Mouse (Mus musculus) thymus, postnatal 0 days (tissue): Measurements from ENCODE around the gene Hdac1. TPM values are rescaled to one million over a fixed set of nuclear protein-coding genes. Genes with fewer than 3 reads are reported as not detected.

Experiments used
- DNase-seq: peaks from one replicate; pipeline ENCODE4 v3.0.0-alpha.2; 2015; ENCODE audit warnings: low spot score
- polyA plus RNA-seq: library from polyadenylated mRNA; unstranded; fragments of >200 nt; fragmentation: Nextera tagmentation; extraction: Ambion mirVana; gene quantifications from 2 replicates; pipeline ENCODE4 v1.2.1, GENCODE M21; 2015

The Hdac1 gene
- polyA plus RNA-seq: 310 and 317 TPM in 2 replicates

DNA sequence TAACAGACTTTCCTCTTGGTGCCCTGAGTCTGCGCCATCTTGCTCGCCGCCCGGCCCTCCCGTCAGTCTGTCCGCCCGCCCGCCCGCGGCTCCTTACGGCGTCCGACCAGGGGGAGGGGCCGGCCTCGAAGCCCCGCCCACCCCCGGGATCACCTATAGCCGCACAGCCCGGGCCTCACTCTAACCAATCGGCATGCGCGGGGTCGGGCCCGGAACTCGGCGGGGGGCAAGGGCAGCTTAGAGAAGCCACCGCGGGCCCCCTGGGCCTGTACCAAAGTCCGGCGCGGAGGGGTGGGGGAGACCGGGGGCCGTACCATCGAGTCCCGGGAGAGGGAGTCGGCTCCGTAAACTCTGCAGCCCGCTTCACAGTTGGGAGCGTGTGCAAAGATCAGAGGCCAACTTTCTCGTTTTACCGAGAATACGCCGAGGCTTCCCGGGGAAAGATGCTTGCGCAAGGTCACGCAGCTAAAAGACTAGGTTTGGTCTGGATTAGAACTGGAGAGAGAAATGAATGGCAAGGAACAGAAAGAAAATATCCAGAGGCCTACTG, at the start of gene Hdac1:
Gene Hdac1 (minus strand): TSS at position 122 of the 550 bp plus-strand sequence.
- DNase-seq: peak; percentile 97

DNA sequence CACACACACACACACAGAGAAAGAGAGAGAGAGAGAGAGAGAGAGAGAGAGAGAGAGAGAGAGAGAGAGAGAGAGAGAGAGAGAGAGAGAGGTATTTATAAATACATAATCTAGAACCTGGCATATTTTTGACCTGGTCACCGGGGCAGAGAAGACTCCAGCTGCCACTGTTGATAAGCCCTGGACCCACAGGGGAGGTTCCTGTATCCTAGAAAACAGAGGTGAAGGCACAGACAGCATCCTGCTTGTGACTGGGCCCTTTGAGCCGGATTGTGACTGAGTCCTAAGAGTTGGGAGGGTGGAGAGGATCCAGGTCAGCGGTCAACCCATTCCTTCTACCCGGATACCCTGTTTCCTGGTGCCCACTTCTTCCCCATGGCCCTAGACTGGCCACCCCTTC, 46.4 kb upstream of the Hdac1 start:
- DNase-seq: no peak

DNA sequence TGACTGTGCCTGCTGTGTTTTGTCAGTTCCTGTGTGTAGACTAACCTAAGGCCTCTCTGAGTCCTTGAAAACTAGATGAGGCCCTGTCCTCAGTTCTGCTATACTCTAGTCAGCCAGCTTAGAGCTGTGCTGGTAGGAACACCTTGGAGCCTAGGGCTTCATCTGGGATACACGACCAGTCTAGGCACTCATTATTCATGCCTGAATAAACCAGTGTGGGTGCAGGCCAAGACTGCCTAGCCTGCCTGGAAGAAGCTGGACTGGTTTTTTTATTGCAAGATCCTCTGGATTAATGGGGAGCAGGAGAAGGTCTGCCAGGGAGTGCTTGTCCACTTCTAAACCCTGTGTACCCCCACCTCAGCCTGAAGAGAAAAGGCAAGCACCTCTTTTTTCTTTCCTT, 44.4 kb upstream of the Hdac1 start:
- DNase-seq: no peak

DNA sequence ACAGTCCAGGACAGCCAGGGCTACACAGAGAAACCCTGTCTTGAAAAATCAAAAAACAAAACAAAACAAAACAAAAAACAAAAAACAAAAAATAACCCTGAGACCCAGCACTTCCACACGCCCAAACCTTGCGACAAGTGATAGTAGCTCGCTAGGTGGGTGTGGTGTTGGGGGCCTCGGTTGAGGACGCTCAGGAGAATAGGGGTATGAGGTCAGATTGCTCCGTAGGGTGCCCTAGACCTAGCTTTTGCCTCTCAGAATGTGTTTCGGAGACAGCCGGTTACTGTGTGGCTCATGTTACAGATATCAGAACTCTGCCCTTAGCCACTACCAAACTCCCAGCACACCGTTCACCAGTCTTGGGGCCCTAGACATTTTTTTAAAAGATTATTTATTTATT, 43.3 kb upstream of the Hdac1 start:
- DNase-seq: no peak

DNA sequence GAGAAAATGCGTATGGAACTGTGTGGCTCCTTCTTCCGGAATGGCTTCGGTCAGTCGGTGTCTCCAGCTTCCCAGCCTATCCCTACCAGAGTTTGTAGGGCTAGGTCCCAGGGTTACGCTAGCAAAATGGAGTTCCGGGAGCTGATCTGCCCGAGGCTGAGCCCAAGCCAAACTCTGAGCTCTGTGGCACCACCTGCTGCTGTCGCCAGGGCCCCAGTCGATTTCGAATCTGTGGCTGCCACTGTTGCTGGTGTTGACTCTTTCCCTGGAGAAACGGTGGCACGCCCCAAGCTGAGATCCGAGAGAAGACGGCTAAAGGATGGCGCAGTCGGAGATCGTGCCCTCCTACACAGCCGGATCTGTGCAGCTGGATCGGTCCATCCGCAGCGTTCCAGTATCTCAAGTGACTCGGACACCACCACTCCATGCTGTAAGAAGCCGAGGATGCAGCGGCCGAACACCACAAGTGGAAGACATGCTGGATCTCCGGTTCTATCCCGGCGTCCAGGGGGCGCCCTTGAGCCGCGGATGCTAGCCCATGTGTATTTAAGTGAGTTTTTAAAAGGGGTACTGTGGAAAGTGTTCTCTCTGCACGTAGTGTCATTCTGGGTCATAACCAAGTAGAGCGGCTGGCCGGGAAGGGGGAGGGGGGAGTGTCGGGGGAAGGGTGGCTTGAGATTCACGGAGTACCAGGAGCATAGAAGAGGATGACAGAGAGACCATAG, 42.5 kb upstream of the Hdac1 start:
- peak; percentile 91 for DNase-seq

DNA sequence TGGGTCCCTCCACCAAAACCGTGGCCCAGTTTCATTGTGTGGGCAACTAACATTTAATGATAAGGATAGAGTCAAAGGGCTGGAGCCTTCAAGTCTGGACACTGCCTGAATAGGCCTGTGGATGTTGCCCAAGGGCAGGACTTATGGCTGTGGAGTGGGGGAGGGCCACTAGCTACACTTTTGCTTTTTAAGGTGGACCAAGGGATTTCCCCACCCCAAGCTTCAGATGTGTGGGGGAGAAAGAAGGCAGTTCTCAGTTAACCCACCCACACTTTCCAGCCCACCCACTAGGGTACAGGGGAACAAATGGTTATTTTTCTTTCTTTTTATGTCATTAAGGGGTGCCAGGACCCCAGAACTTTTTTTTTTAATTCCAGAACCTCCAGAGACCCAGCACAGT, 41.9 kb upstream of the Hdac1 start:
- no peak for DNase-seq

DNA sequence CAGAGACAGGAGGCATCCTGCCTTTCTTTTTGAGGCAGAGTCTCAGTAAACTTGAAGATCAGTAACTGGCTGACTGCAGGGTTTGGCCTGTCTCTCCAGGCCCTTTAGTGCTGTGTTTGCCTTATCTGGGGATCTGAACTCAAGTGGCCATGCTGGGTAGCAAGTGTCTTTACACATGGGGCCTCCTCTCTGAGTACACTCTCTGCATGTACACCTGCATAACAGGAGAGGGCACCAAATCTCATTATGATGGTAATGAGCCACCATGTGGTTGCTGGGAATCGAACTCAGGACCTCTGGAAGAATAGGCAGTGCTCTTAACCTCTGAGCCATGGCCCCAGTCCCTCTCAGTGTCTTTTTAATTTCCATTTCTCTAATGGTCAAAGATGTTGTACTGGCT, 39.7 kb upstream of the Hdac1 start:
- DNase-seq: peak; percentile 22

DNA sequence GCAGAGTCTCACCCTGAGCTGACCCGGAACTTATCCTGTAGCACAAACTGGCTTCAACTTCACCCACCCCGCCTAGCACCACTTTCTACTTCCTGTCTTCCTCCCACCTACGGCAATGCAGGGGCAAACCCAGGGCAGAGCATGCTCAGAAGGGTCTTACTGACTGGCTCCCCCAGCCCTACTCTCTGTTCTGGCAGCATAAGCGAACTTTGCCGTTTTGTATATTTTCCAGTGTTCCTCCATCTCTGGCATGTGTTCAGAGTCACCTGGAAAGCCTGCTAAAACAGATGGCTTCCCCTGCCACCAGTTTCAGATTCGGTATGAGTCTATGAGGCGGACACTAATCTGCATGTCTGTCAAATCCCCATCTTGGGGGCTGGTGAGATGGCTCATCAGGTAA, 37.8 kb upstream of the Hdac1 start:
- peak; percentile 64 for DNase-seq

DNA sequence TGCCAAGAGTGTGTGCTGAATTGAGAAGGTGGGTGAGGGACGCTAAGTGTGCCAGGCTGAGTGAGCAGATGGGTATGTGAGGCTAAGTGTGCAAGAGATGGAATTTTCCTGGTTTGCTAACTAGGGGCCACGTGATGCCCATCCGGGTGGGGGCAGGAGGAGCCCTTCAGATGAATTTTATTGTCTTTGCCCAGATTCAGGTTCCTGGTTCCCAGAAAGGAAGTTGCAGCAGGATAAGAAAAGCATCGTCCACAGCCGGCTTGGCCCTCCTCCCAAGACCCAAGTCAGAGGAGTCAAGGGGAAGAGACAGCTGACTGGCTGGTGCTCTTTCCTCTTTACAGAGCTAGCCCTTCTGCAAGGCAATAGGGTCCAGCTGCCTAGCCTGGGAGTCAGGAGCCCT, 36.0 kb upstream of the Hdac1 start, which contains the start of gene Fam167b:
Gene Fam167b (minus strand): TSS at position 84 of the 400 bp plus-strand sequence.
- DNase-seq: no peak

DNA sequence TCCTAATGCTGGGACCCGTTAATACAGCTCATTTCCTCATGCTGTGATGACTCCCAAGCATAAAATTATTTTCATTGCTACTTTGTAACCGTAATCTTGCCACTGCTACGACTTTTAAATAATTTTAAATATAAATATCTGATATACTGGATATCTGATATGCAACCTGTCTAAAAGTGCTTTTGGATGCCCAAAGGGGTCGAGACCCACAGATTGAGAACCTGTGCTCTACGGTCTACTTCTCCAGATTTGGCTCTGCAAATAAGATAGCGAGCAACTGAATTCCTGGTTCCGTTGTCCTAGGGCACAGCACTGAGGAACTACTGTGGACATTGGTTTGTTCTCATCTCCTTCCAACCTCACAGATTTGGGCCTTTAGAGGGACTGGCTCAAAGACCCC, 35.2 kb upstream of the Hdac1 start:
- no peak for DNase-seq

DNA sequence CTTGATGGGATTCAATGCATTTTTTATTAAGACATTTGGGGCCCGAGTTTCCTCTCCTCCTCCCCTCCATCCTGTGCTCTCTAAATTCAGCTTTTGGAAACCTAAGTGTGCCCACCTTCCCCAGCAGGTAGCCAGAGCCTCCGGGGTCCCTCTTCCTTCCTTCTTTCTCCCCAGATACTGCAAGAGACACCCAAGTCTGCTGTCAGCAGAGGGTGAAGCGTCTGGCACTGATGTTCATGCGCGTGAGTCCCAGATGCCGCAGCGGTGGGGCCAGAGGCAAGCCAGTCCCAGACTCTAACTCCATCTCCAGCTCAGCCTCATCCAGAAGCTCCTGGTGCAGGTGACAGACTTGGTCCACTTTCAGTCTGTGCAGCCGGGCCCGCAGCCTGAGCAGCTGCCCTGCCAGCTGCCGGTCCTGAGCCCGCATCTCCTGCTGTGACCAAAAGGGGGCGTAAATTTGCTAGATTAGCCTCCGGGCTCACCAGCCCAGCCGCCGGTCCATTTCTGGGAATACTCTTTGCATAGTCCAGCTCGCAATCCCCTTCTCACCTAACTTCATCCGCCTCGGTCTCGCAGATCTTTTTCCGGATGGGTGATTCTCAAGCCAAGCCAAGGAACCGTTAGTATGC, 34.5 kb upstream of the Hdac1 start:
- peak; percentile 67 for DNase-seq

DNA sequence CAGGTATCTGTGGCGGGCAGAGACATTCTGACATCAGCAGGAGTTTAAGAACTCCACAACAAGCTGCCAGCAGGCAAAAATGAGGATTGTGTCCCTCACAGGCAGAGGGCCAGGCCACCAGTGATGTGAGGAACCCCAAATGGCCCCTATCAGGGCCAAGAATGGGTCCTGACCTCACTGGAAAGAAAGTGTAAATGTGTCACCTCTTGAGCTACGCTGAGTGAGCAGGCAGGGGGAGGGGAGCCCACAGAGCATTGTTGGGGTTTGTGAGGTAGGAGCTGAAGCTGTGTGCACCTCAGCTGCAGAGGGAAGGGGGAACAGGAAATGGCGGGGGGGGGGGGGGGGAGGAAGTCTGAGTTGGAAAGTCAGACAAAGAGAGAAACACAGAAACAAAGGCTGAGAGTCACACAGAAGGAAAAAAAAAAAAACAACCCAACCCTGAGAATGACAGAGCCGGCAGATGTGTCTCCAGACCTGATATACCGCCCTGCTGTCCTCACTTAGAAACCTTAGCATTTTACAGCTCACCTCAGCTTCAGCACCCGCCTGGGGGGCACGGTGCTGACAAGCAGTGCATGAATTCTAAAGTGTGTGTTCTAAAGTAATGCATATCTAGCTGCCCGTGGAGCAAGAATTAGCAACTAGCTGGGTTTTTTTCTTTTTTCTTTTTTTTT, 32.8 kb upstream of the Hdac1 start:
- peak; percentile 95 for DNase-seq

DNA sequence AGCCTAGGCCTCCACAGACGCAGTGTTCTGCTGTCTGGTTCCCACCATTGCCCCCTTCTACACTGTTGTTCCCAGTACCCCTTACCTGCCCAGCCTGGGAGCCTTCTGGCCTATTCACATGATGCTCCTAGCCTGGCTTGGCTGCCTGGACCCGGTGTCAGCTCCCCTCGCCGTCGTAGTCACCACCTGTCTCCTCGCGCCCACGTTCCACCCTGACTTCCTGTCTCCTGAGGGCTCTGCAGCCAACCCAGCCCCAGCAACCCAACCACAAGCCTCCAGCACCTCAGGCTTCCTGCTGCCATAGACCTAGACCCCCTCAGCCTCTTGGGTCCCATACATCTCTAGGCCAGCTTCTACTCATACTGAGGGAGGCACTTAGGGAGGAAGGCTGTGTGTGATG, 30.9 kb upstream of the Hdac1 start, which contains the start of gene Lck:
Gene Lck (minus strand): TSS at position 212 of the 400 bp plus-strand sequence.
- peak; percentile 90 for DNase-seq

DNA sequence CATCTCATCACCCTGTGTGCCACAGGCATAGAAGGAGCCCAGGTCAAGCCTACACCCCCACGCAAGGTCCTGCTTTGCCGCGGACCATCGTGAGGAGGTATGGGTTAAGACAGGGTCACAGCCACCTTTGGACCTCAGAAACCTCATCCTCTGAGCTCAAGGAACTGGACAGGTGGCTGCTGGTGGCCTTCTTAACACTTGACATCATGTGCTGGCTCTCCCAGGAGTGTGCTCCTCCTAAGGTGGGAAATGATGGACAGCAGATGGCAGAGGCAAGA, 30.5 kb upstream of the Hdac1 start:
- DNase-seq: no peak

DNA sequence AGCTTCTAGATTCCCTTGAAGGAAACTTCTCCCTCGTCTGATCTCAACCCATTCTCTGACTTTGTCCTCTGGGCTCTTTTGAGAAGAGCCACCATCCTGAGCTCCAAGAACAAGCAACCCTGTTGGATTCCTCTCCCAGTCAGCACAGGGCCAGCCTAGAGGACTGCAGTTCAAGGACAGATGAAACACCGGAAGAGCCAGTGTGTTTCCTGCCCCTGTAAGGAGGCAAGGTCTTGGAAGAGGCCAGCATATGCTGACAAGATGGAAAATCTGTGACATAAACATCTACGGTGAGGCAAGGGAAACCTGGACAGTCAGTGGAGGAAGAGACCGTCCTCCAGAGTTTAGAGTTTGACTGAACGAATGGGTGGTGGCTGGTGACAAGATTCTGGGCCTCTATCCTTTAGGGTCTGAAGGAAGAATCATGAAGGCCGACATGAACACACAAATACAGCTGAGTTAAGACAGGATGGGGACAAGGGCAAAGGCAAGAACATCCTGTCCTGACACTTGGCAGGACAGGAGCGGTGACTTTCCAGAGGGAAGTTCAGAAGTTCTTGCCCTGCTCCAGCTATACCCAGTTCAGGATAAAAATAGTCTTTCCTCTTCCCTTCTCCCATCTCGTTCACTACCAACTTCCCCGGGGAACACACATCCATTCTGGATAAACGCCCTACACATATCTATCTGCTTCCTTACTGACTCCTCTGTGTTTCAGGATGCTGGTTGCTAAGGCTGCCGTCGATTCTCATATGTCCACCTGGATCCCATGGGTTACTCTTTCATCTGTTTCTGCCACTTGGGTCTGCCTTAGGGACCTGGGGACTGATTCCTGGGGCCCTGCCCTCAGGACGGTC, 30.0 kb upstream of the Hdac1 start:
- no peak for DNase-seq

DNA sequence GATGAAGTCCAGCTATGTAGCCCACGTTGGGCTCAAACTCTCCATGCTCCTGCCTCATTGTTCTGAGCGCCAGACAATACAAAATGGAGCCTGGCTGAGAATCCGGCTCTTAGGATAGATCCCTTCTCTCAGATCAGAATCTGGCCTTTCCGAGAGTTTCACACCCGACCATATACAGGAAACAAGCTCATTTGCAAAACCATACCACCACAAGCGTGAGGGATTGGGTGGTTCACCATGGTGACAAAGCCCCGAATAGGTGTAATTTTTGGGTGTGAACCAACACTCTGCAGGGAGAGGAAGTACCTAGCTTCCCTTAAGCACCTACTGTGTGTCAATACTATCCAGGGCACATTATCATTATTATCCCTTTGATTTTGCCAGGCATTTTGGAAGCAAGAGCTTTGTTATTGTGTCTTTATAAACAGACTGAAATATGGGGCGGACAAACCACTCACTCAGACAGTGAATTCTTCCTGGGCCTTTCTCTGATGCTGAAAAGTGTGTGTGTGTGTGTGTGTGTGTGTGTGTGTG, 29.1 kb upstream of the Hdac1 start:
- peak; percentile 33 for DNase-seq

DNA sequence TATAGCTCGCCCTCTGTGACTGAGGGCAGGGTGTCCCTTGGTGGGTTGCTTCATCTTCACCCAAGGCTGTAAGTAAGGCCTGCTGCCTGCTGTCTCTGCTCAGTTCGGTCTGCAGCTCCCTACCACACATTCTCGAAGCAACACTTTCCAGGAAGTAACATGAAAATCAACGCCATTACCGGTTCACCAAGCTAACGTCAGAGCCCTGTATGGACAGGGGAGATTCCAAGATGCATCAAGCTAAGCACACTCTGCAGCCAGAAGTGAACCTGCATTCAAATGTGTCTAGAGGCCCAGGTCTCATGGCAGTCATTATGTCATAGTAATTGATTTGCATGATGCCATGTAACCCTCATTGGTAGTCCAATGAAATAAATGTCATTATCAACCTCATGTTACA, 27.5 kb upstream of the Hdac1 start:
- DNase-seq: no peak

DNA sequence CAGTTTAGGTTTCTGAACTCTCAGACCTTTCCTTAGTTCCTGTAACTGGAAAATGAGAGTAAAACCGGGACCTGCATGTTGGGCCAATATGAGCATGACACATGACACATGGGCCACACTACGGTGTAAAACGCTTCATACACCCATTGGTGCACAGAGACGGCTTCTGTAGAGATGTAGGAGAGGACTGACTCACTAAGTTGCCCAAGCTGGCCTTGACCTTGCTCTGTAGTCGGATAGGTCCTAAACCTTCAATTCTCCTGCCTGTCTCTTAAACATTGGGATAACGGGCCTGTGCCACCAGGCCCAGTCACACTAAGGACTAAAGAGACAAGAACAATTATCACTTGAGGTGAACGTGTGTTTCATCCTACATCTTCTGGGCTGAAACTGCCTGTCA, 25.9 kb upstream of the Hdac1 start:
- DNase-seq: no peak

DNA sequence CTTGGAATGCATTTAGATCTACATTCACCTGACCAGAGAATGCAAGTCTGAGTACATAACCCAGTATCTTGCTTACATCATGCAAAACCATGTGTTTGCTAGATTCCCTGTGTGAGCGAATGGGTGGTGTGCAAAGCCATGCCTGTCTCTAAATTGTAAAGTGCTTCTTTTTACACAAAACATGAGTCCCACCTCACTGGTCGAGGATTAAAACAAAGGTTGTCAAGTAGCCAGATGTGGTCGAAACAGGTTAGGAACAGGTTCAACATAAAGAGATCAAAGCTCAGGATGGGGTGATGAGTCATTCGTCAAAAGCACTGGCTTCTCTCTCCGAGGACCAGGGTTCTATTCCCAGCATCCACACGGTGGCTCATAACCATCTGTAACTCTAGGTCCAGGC, 22.6 kb upstream of the Hdac1 start:
- DNase-seq: no peak

DNA sequence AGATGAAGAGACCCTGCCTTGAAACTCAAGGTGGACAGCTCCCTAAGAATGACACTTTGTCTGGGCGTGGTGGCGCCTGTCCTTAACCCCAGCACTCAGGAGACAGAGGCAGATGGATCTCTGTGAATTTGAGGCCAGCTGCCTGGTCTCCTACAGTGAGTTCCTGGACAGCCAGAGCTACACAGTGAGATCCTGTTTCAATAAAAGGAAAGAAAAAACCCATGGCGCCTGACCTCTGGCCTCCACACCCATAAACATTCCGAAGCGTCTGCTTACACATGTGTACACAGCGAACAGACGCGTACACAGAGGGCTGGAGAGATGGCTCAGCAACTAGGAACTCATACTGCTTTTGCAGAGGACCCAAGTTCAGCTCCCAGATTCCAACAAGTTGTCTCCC, 21.2 kb upstream of the Hdac1 start:
- DNase-seq: no peak

DNA sequence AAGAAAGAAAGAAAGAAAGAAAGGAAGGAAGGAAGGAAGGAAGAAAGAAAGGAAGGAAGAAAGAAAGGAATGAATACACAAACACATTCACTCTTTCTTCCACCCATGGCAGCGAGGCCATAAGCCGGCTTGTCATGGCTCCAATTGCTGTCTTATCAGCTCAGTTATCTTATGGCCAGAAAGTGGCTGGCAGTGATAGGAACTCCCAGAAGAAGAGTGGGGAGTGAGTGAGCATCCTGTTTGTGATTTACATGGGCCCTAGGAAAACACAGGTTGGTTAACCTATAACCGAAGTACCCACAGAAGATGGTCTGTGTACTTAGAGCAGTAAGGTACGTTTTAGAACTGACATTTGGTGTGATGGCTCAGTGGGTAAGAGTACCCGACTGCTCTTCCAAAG, 18.7 kb upstream of the Hdac1 start:
- no peak for DNase-seq
